Mouse (Mus musculus) heart, postnatal 4 days (tissue): ENCODE data around the gene Foxk2. TPM values are rescaled to one million over a fixed set of nuclear protein-coding genes. Genes with fewer than 3 reads are reported as not detected.
"Not testable (repeated sequence)": the region's sequence is repeated elsewhere in the genome, so short reads cannot be mapped to it uniquely, and the experiment has no call there.

Source experiments
- DNase-seq: peaks from one replicate; pipeline ENCODE4 v3.0.0; 2021
- total RNA-seq, 2 experiments: library from RNA; stranded (reverse); gene quantifications; 2 replicates each; pipeline ENCODE4 v1.2.3; 2021

Gene Foxk2
- total RNA-seq, 2 experiments from 2014 or later: 30.3 to 34.5 TPM

DNA sequence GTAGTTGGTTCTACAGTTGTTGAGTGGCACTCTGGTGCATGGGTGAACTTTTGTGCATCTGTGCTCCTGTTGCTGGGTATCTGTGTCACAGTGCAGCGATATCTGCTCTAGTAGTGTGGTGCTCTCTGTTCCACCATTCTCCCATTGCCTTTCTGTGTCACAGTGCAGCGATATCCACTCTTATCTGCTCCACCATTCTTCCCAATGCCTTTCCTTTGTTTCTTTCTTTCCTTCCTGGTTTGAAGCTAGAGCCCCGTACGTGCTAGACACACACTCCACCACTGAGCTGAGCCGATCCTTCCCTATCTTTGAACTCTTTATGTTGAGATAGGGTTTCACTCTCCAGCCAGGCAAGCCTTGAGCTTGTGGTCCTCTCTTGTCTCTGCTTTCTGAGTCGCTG is 23.1 kb downstream of the Foxk2 start:
- DNase-seq: no peak

DNA sequence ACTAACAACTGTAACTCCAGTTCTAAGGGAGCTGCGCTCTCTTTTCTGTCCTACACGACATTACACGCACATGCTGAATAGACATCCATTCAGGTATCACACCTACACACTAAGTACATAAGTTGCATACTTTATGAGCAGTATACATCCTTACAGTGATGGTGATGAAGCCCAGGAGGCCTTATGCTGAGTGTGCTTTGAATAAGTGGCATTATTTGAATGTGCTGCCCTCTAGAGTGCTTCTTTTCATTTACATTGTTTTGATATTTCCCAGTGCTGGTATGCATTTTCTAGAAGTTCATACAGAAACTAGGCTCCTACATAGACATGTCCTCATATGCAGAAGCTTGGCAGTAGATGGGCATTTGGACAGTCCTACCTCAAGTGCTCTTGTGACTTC is 30.1 kb downstream of the Foxk2 start:
- DNase-seq: no peak

DNA sequence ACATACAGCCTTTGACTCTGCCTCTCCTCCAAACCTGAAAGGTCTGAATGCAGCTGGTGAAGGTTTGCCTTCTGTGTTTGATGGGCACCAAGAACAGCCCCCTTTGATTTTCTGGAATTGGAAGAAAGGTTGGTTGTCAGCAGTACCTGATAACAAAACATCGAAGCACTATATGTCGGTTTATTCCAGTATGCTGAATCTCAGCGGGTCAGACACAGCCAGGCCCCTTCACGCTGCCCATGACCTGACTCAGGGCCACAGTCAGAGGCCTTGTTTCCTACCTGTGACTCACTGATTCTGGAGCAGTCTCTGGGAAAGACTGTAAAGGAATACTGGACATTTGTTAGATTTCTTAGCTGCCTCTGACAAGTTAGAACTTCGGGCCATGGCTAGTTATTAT is 35.0 kb downstream of the Foxk2 start:
- no peak for DNase-seq

DNA sequence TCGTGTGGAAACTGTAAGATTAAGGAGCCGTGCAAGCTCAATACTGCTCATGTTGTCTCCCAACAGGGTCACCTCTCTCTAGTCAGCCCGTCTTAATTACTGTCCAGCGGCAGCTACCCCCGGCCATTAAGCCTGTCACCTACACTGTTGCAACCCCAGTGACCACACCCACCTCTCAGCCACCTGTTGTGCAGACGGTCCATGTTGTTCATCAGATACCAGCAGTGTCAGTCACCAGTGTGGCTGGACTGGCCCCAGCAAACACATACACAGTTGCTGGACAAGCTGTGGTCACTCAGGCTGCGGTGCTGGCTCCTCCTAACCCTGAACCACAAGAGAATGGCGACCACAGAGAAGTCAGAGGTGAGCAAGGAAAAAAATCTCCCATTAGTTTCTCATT is 38.7 kb downstream of the Foxk2 start:
- DNase-seq: no peak

DNA sequence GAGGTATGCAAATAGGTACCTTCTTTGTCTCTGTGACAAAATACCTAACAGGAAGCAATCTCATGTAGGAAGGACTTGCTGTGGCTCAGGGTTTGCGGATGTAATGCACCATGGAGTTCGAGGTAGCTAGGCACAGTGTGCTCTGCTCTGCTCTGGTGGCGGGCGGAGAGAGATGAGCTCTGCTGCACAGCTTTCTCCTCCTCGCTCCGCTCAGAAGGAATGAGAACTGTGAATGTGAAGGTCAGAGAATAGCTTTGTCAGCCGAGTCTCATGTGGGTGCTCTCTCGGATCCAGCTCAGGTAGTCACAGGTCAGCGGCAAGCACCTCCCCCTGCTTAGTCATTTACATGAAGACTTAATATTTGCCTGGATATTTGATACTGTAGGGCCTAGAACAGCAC is 40.5 kb downstream of the Foxk2 start:
- DNase-seq: no peak

DNA sequence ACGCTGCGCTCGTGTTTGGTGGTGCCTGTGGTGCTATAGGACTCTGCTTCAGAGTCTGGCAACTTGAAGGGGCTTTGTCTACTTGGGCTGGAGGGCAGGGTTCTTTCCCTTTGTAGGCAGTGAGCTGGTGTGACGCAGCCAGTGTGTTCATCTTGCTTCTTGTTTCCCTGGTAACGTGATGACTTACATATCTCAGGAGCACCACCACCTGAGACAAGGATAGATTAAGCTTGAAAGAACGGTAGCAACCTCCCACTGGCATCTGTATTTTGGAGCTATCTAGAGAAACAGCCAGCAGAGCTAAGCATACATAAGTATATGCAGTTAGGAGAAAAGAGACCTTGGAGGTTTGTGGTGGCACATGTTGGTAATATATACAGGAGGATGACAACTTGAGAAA is 45.6 kb downstream of the Foxk2 start:
- DNase-seq: no peak

DNA sequence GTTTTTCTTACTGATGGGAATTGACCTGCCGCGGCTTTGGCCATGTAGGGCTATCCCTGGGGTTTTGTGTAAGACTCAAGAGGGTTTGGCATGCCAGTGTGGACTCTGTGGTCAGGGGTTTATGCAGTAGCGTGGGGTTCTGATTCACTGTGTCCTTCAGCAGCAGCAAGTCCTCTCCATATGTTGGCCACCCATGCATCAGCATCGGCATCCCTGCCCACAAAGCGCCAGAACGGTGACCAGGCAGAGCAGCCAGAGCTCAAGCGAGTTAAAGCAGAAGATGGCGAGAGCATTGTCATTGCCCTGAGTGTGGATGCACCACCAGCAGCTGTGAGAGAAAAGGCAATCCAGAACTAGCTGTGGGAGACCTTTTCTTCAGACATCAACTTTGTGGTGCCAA is 46.8 kb downstream of the Foxk2 start:
- no peak for DNase-seq

DNA sequence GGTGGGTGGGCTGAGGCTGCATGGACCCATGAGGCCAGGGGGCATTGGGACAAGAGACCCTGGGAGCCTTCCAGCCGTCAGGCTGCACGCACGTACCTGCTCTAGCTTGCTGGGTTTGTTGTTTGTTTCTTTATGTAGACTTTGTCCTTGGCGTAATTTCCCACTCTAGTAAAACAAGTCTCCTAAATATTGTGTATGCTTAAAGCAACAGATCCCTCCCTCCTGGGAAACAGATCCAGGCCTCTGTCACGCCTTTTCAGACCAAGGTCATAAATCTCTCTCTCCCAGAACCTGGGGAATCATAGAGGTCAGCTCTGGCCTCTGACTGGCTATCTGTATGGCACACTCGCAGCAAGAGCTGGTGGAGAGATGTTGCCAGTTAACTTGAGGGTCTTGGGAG is 47.9 kb downstream of the Foxk2 start:
- not testable (repeated sequence) for DNase-seq

DNA sequence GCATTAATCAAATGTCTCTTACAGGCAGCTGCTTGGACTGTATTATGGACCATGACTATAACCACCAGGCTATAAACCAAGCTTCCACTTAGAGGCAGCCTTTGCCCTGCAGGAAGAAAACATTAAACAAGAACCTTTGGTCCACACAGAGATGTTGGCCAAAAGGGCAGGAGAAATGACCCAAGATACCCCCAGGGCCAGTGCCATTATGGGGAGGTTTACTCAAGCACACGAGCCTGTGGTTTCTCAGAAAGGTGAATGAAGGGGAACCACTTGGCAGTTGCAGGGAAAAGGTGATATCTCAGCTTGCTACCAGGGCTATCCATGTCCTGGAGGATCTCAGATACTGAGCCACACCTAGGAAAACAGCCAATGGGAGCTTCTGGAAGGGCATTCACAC is 66.2 kb downstream of the Foxk2 start:
- no peak for DNase-seq

DNA sequence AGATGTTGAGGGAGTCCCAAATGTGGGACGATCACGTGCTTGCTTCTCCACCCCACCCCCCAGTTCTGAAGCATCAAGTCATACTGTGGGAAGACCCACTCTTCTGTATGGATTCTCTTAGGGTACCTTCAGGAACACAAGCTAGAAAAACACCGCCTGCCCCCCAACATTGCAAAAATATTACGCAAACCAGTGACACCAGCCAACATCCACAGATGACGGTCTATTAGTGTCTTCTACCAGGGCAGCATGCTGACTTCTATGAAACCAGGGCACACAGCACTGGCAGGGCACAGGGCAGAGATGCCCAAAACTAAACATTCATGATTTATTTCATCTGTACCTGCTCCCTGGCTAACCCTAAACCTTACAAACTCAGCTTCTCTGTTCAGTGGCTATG is 66.9 kb downstream of the Foxk2 start:
- no peak for DNase-seq

DNA sequence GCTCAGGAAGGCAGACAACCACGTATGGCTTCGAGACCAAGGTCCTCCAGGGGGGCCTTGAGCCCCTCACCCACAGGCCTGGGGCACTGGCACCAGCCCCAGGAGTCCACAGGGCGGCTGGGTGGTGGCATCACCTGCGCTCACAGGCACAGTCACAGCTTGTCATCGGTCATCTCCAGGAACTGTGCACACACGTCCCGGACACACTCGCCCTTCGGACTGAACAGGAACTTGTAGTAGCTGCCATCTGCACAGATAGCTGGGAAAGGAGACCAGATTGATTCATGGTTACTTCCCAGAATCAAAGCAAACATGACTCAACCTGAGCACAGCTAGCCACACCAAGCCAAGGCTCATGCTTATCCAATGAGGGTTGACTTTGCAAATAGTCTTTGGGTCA is 68.4 kb downstream of the Foxk2 start:
- DNase-seq: no peak

DNA sequence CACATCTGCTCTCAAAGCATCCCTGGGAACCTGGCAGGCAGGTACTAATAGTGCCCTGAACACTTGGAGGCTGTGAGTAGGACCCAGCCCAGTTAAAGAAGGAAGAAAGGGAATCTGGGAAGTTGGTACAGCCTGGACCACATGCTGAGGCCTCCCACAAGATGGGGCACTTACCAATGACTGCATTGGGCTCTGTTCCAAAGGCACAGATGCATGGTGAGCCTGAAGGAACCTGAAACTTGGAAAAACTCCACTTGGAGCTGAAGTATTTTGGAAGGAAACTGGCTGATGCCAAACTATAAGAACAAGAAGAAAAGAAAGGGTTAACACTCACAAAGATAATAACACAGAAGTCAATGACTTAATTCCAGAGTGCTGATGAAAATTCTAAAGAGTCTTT is 68.8 kb downstream of the Foxk2 start:
- DNase-seq: no peak

DNA sequence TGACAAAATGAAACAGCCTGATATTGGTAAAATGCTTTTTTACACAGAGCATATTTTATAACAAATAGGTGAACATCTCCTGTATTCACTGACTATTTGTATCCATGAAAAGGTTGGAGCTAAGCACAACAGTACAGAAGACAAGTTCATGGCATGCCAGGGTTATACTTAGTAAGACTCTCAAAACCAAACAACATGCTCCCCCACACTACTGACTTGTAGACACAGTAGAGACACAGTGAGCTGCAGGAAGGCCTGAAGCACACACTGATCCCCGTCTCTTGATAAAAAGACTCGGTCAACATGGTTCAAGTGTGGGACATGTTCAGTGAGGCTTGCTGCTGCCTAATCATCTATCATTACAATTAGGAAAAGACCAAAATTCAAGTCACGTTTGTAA is 71.9 kb downstream of the Foxk2 start:
- no peak for DNase-seq

DNA sequence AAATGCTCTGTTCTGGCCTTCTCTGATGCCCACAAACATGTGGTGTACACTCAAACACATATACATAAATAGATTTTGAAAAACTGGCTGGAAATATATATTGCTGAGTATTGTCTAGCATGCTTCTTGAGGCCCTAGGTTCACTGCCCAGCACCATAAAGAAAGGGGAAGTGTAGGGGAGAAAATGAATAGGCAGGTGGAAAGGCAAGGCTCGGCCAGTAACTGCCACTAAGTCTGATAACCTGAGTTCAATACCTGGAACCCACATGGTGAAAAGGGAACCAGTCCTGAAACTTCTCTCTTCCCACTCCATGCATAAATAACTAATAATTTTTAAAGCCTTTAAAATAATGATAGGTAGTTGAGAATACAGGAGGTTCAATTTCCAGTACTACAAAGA is 79.9 kb downstream of the Foxk2 start:
- no peak for DNase-seq

DNA sequence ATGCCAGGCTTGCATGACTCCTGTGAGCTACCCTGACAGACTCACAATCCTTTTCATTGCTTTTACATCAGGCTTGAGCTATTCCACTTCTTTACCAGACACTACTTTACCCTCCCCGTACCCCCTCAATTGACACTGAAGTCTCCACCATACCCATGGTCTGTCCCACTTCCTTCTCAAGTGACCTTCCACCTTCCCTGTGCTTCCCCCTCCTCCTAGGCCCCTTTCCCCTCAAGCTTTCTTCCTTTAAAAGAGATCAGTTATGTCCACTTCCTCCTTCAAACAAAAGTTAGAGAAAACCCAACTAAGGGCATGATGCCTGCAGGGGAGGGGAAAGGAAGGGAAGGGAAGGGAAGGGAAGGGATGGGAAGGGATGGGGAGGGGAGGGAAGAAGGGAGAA is 80.5 kb downstream of the Foxk2 start:
- no peak for DNase-seq

DNA sequence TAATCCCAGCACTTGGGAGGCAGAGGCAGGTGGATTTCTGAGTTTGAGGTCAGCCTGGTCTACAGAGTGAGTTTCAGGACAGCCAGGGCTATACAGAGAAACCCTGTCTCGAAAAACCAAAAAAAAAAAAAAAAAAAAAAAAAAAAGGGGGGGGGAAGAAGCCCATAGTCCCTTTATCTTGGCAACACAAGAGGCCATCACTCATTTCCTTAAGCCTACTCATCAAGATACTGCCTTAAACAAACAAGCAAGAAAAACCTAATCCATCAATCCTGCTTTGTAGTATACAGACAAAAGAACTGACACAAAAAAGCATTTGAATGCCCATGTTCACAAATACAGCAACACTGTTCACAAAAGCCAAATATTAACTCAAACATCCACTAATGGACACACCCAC is 82.6 kb downstream of the Foxk2 start:
- not testable (repeated sequence) for DNase-seq

DNA sequence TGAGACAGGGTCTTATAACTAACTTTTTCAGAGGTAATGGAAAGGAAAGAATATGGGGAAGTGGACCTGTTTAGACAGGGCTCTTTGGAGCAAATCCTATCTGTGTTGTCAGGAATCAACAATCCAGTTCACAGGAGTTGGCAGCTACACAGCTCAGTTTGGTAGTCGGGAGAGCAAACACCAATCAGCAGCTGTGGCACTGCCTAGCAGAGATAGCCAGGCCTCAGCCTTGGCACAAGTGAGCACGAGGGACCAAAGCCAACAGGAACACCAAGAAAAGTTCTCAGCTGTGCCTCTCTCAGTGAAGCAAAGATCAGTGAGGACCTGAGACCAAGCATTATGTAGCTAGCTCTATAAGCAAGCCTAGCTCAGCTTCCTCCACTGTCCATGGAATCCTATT is 87.2 kb downstream of the Foxk2 start:
- peak; percentile 54 for DNase-seq

DNA sequence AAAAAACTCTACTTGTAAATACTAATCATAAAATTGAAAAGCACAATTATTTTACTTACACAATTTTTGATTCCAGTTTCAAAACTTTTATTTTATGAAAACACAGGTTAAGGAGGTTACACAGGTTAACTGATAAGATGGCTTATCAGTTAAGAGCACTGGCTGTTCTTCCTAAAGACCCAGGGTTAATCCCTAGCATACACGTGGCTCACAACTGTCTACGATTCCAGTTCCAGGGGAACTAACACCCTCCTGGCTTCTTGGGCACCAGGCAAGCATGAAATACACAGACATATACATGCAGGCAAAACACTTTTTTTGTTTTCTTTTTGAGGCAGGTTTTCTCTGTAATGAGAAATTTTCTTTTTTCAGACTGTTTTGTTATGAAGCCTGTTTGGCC is 88.4 kb downstream of the Foxk2 start:
- no peak for DNase-seq

DNA sequence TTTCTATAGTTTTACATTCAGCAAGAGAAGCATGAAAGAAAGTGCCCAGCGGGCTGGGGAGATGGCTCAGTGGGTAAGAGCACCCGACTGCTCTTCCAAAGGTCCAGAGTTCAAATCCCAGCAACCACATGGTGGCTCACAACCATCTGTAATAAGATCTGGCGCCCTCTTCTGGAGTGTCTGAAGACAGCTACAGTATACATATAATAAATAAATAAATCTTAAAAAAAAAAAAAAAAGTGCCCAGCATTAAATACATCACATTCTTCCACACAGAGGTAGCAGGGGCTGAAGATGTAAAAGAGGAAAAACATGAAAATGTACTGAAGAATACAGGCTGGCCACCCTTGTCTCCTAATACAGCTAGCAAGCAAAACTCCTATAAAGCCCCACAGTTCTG is 88.9 kb downstream of the Foxk2 start:
- DNase-seq: not testable (repeated sequence)

DNA sequence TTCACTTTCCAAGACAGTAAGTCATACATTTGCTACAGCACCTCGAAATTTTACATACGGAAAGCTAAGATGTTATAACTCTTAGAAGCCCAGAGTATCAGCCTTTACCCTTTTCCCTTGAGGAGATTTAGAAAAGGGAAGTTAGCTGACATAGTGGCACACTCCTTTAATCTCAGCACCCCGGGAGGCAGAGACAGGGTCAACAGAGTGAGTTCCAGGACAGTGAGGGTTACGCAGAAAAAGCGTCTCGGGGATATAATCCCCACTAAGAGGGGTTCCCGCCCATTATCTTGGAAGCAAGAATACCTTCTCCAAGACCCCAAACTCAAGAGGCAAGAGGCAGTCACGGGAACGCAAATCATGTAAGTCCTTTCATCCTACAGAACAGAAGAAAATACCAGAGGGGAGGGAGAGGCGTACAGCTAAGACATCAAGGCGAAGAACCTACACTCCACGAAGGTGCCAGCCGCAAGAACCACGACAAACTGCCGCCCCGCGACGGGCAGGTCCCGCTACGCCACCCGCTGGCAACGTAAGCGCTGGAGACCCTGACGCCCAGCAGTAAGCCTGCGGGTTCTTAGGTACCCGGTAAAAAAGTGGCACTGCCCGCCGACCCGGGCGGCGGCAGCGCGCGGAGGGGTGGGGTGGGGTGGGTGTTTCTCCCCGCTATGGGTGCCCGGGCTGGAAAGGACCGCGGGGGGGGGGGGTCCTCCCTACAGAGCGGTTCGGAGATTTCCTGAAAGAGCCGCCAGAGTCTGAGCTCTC is 93.7 kb downstream of the Foxk2 start:
- DNase-seq: peak; percentile 48

DNA sequence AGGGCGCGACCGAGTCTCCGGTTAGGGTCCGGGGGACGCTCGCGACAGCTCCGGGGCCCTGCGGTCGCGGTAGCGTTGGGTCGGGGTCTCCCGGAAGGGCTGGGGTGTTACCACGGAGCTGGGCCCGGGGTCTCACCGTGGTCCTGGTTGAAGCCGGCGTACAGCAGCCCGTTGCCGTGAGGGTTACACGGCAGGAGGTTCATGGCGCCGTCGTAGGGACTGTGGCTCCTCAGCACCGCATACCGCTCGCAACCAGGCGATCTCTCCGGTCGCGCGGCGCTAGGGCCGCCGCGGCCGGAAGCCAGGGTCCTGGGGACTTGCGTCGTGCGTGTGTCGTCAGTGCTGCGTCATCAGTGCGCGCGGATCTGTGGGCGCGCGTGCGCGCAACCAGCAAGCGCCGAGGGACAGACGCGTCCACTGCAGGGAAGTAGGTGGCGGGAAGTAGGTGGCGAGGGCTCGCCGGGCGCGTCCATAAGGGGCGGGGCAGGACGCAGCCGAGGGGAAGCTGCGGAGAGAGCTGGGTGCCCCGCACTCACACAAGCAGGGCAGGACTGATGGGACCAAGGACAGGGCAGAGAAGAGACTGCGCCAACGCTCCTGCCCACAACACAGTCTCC is 94.4 kb downstream of the Foxk2 start, which contains the start of gene Wdr45b:
Gene Wdr45b, minus strand, starts transcription at position 355 of the 617 bp plus-strand sequence.
- peak; percentile 98 for DNase-seq
